Mouse (Mus musculus) intestine, embryonic 16.5 days (tissue): ENCODE data around the gene Pard3b. TPM values are rescaled to one million over a fixed set of nuclear protein-coding genes. Genes with fewer than 3 reads are reported as not detected.

Source experiments
- ATAC-seq: fragments of 200-750 bp; cut with Nextera tagmentation; 2 replicates; pipeline ENCODE4 v1.8.0; 2017; ENCODE audit warnings: moderate TSS enrichment, moderate library complexity
- H3K27ac ChIP-seq: fragments of 300-500 bp; sonication (generic); 2 replicates; pipeline ENCODE4 v1.5.1; 2014; ENCODE audit warnings: mild to moderate bottlenecking, low read length
- H3K27me3 ChIP-seq: fragments of 300-500 bp; sonication (generic); replicated peaks from 2 replicates; pipeline ENCODE4 v1.6.1; 2014; ENCODE audit warnings: low read length, control low read depth, mixed read lengths; ENCODE audit not compliant: control insufficient read depth, insufficient read depth
- H3K36me3 ChIP-seq: fragments of 300-500 bp; sonication (generic); 2 replicates; pipeline ENCODE4 v1.6.1; 2014; ENCODE audit warnings: low read length, control low read depth; ENCODE audit not compliant: control insufficient read depth, insufficient read depth
- H3K4me1 ChIP-seq: fragments of 300-500 bp; sonication (generic); 2 replicates; pipeline ENCODE4 v1.6.1; 2014; ENCODE audit warnings: low read length, control low read depth, mixed read lengths; ENCODE audit not compliant: control insufficient read depth, insufficient read depth
- H3K4me2 ChIP-seq: fragments of 300-500 bp; sonication (generic); 2 replicates; pipeline ENCODE4 v1.6.1; 2014; ENCODE audit warnings: low read depth, low read length, control low read depth
- H3K4me3 ChIP-seq: fragments of 300-500 bp; sonication (generic); 2 replicates; pipeline ENCODE4 v1.5.1; 2014; ENCODE audit warnings: mild to moderate bottlenecking, low read length
- H3K9ac ChIP-seq: fragments of 300-500 bp; sonication (generic); 2 replicates; pipeline ENCODE4 v1.6.1; 2014; ENCODE audit warnings: low read depth, low read length
- H3K9me3 ChIP-seq: fragments of 300-500 bp; sonication (generic); 2 replicates; pipeline ENCODE4 v1.6.1; 2016; ENCODE audit warnings: low read length, control low read depth; ENCODE audit not compliant: control insufficient read depth
- WGBS: fragments of 180-500 bp; shearing (Covaris S2); extraction: QIAGEN DNeasy Blood & Tissue Kit; methylation state at CpG from one replicate; pipeline ENCODE4 v1.1.7; 2014; 5-methylcytosine and 5-hydroxymethylcytosine counted together
- polyA plus RNA-seq: library from polyadenylated mRNA; unstranded; fragments of >200 nt; fragmentation: Nextera tagmentation; extraction: Ambion mirVana; gene quantifications from 2 replicates; pipeline ENCODE4 v1.2.1, GENCODE M21; 2015

The Pard3b gene
- polyA plus RNA-seq, 1 experiment from 2014 or later: 22.3 TPM

DNA sequence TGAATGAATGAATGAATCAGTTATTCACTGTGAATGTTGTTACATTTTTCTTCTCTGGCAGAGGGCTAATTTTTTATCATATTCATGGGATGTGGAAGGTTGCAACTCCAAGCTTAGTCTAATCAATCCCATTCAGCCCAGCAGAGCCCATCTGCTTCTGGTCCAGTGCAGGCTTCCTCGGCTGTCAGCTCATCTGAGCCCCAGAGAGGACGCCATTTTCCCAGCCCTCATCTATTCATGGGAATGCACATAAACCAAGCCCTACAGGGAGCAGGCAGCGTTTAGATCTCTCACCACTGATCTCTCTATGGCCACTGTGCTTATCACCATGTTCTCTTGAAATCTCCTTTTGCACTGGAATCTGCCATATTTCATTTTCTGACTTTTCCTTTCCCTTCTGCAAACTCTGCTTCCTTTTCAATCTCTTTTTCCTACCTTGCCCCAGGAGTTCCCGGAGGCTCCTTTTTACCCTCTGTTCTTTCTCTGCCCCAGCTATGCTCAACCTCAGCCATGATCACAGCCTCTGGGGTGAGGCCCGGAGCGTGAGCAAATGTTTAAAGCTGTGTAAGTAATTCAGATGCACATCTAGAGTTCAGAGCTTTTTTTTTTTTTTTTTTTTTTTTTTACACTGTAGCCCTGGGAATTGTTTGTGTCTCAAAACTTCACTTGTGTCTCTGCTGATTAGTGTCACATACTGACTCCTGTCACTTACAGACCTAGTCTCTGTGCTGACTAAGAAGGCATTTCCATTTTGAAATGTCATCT lies 241.3 kb downstream of the Pard3b start:
- Histone ChIP-seq H3K36me3 (no peaks in the 10 kb centered on the region), H3K27ac (no peak overlapping the region), H3K4me2 (no peak overlapping the region), H3K4me1 (no peaks in the 10 kb centered on the region), H3K9ac (no peak overlapping the region), H3K4me3 (no peak overlapping the region), H3K27me3 (no peaks in the 10 kb centered on the region), H3K9me3 (no peaks in the 10 kb centered on the region)
- 73% methylated on average over 6 of the region's 6 CpGs for WGBS
- ATAC-seq: no peak

DNA sequence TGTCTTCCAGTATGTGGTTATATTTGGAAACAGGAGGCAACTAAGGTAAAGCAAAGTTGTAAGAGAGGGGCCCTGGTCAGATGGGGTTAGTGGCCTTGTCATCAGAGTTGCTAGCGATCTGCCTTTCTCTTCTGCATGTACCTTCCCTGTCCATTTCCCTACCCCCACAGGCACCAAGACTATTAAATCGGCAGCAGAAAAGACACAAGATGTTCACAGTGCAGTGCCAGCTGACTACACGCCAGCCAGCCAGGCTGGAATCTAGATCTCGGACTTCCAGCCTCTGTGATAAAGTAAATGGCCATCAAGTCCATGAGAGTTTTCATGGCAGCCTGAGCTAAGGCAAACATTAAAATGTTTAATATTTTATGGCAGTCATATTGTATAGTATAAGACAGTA lies 257.4 kb downstream of the Pard3b start:
- H3K4me3 ChIP-seq: no peak overlapping the region
- no peak overlapping the region for H3K27ac ChIP-seq
- no peaks in the 10 kb centered on the region for H3K9me3 ChIP-seq
- H3K36me3 ChIP-seq: no peaks in the 10 kb centered on the region
- H3K4me2 ChIP-seq: no peak overlapping the region
- no peak for ATAC-seq
- no peaks in the 10 kb centered on the region for H3K27me3 ChIP-seq
- 81% methylated on average over 4 of the region's 4 CpGs for WGBS
- no peaks in the 10 kb centered on the region for H3K4me1 ChIP-seq
- no peak overlapping the region for H3K9ac ChIP-seq

DNA sequence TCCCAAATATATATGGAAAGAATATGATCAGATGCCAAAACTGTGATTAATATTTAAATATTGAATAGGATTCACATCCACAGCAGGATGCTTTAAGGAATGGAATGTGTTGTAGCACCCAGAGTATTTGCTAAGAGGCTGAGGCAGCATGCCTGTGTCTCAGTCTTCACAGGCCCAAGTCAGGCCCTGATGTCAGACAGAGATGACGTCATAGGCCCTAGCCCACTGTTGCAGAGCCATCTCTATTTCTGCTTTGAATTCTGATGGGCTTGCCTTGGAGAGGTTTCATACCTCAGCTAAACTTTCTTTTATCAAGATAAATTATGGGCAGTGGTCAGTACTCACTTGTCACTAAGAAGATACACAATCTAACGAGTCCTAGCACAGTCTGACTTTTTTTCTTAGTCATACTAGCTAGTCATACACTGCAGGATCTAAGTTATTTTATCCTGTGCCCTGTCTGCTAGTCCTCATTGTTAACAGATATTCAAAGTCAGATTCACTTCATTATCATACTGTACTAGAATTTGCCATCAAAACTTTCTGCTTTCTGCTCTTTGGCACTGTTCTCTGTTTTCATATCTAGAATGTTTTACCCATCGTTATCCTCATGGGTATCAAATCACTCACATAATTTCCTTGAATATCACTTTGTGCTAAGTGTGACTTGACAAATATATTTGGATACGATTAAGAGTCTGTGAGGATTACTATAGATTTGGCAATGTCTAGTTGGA lies 264.8 kb downstream of the Pard3b start:
- Histone ChIP-seq H3K4me1 (no peaks in the 10 kb centered on the region), H3K4me2 (no peak overlapping the region), H3K9ac (no peak overlapping the region), H3K36me3 (no peaks in the 10 kb centered on the region), H3K9me3 (no peaks in the 10 kb centered on the region), H3K27ac (no peak overlapping the region), H3K27me3 (no peaks in the 10 kb centered on the region), H3K4me3 (no peak overlapping the region)
- WGBS: 74% methylated on average over 4 of the region's 4 CpGs
- no peak for ATAC-seq

DNA sequence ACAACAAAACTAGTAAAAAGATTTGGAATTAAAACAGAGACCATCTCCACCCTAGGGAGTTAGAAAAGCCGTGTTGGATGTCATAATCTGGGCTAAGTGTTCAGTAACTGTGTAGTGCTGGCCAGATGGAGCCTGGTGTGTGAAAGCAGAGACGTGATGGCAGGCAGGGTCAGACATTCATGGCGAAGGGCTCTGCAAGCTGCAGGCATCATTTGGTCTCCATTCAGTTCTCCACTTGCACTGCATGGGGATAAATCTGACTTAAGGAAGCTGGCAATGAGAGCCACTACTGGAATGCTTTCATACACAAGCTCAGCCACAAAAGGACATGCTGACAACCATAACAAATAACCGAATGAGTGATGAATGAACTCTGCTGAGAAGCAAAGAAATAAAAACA lies 265.4 kb downstream of the Pard3b start:
- H3K4me1 ChIP-seq: no peaks in the 10 kb centered on the region
- 57% methylated on average over 4 of the region's 4 CpGs for WGBS
- no peak for ATAC-seq
- H3K9me3 ChIP-seq: no peaks in the 10 kb centered on the region
- H3K36me3 ChIP-seq: no peaks in the 10 kb centered on the region
- no peak overlapping the region for H3K27ac ChIP-seq
- no peaks in the 10 kb centered on the region for H3K27me3 ChIP-seq
- H3K9ac ChIP-seq: no peak overlapping the region
- H3K4me3 ChIP-seq: no peak overlapping the region
- H3K4me2 ChIP-seq: no peak overlapping the region

DNA sequence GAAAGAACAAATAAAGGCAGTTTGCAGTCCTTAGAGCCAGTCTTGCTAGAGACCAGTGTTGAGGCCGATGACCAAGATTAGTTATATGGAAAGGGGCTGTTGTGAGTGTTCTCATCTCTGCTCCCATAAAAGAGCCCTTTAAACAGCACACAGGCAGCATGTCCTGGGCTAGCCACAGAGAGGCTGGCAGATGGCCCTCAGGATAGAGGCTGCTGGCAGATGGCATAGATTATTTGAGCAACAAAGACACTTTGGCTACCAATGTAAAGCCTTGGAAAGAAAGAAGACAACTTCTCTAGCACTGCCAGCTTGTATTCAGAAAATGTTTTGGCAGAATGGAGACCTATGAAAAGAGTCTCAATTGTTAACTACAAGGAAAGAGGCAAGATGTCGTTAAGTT lies 274.3 kb downstream of the Pard3b start:
- WGBS: 66% methylated on average over 2 of the region's 2 CpGs
- Histone ChIP-seq H3K4me3 (no peak overlapping the region), H3K9ac (no peak overlapping the region), H3K27ac (no peak overlapping the region), H3K4me2 (no peak overlapping the region), H3K9me3 (no peaks in the 10 kb centered on the region), H3K4me1 (no peaks in the 10 kb centered on the region), H3K36me3 (no peaks in the 10 kb centered on the region), H3K27me3 (no peaks in the 10 kb centered on the region)
- no peak for ATAC-seq

DNA sequence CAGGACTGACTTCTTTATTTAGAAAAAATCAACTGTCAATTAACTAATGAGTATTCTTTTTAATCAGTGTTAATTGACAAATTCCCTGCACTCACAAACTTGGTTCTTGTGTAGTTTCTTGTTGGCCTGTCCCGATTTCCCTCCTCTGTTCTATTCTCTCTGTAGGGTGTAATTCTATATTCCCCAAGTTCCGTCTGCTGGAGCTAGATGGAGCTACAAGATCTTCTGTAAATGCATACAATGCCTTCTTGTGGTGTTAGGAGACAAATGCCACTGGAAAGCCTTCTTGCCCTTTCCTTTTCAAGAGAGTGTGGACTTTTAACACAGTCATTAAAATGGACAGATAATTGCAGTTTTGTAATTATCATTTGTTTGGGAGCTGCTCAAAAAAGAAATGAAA lies 286.3 kb downstream of the Pard3b start:
- no peaks in the 10 kb centered on the region for H3K9me3 ChIP-seq
- WGBS: 22% methylated on average over 2 of the region's 2 CpGs
- no peaks in the 10 kb centered on the region for H3K27me3 ChIP-seq
- H3K36me3 ChIP-seq: no peaks in the 10 kb centered on the region
- no peak for ATAC-seq
- H3K4me2 ChIP-seq: no peak overlapping the region
- no peak overlapping the region for H3K27ac ChIP-seq
- H3K4me3 ChIP-seq: no peak overlapping the region
- peaks cover 13% of the 10 kb centered on the region for H3K4me1 ChIP-seq
- no peak overlapping the region for H3K9ac ChIP-seq

DNA sequence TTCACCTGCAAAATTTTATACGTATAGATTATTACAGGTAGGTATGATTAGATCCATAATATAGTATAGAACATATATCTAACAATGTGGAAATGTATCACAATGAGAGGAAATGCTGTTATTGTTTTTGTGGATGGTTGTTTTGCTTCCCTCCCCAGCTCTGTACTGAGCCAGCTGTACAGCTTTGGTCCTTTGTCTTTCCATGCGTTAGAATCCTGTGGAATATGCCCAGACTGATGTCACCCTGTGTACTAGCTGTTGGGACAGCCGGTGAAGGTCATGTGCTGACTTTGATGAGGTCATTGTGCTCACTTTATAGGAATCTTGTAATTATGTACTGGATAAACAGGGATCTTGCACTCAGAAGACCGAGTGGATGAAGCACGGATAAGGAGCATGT lies 286.9 kb downstream of the Pard3b start:
- no peak for ATAC-seq
- H3K27me3 ChIP-seq: no peaks in the 10 kb centered on the region
- no peaks in the 10 kb centered on the region for H3K9me3 ChIP-seq
- no peaks in the 10 kb centered on the region for H3K36me3 ChIP-seq
- no peak overlapping the region for H3K9ac ChIP-seq
- 72% methylated on average over 5 of the region's 5 CpGs for WGBS
- no peak overlapping the region for H3K4me3 ChIP-seq
- no peak overlapping the region for H3K27ac ChIP-seq
- H3K4me1 ChIP-seq: peaks cover 13% of the 10 kb centered on the region
- no peak overlapping the region for H3K4me2 ChIP-seq

DNA sequence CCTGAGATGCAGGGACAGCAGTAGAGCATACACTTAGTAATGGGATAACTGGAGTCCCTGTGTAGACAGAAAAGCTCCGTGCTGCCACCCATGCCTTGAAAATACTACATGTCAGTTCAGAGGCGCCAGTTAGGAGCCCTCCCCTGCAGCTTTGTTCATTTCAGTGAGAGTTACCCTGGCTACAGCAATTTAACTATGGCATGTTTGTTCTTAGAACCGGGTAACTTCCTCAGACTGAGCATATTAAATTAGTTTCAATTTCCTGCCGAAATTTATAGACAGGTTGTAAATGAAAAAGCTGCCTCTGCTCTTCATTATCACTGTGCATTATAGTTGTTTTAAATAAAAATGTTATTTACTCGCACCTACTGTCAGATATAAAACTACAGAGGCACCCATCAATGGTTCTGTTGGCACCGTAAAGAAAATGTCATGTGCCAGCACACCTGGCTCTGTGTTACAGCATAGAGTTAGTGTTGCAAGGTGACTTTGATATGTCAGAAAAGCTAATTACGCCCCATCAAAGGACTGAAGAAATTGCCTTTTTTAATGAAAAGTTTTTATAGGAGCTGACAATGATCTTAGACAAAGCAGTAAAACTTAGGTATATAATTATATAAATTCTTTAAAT lies 289.6 kb downstream of the Pard3b start:
- Histone ChIP-seq H3K27ac (no peak overlapping the region), H3K4me3 (no peak overlapping the region), H3K4me1 (peaks cover 12% of the 10 kb centered on the region), H3K36me3 (no peaks in the 10 kb centered on the region), H3K4me2 (no peak overlapping the region), H3K9me3 (no peaks in the 10 kb centered on the region), H3K27me3 (no peaks in the 10 kb centered on the region), H3K9ac (no peak overlapping the region)
- ATAC-seq: no peak
- 53% methylated on average over 7 of the region's 7 CpGs for WGBS

DNA sequence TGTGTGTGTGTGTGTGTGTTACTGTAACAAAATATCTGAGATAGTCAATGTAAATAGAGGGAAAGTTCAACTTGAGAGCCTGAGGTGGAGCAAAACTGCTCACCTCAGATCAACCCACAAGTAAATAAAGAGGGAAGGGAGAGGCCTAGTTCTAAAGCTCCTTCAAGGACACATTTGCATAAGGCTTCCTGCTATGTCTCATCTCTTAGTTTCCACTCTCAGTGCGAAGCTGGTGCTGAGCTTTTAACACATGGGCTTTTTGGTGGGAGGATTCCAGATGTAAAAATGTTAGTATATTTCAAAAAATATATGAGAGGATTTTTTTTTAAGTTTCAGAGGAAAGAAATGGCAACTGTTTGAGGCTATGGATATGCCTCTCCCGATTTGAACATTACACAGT lies 294.9 kb downstream of the Pard3b start:
- H3K36me3 ChIP-seq: no peaks in the 10 kb centered on the region
- H3K4me3 ChIP-seq: no peak overlapping the region
- H3K4me2 ChIP-seq: no peak overlapping the region
- H3K9ac ChIP-seq: no peak overlapping the region
- ATAC-seq: no peak; the same call in 1 of the 2 replicates
- no peaks in the 10 kb centered on the region for H3K4me1 ChIP-seq
- WGBS: 75% methylated on average over 2 of the region's 2 CpGs
- H3K27me3 ChIP-seq: no peaks in the 10 kb centered on the region
- H3K9me3 ChIP-seq: no peaks in the 10 kb centered on the region
- no peak overlapping the region for H3K27ac ChIP-seq
